Mouse (Mus musculus): ENCODE measurements around the gene Noxo1.
"Not testable (repeated sequence)": the region's sequence is repeated elsewhere in the genome, so short reads cannot be mapped to it uniquely, and the experiment has no call there.

Noxo1 gene

GRCm38 (mm10) chr17:24676877-24677276 lies 19.2 kb upstream of the Noxo1 start:
- no peak for DNase-seq (ENCODE audit: low spot score in 2 of 2)

GRCm38 (mm10) chr17:24677500-24678080 lies 18.4 kb upstream of the Noxo1 start:
- DNase-seq (ENCODE audit: low spot score in 2 of 2) = no peak

GRCm38 (mm10) chr17:24686514-24686913 lies 9.5 kb upstream of the Noxo1 start:
- no peak for DNase-seq (ENCODE audit: low spot score in 2 of 2)

DNA sequence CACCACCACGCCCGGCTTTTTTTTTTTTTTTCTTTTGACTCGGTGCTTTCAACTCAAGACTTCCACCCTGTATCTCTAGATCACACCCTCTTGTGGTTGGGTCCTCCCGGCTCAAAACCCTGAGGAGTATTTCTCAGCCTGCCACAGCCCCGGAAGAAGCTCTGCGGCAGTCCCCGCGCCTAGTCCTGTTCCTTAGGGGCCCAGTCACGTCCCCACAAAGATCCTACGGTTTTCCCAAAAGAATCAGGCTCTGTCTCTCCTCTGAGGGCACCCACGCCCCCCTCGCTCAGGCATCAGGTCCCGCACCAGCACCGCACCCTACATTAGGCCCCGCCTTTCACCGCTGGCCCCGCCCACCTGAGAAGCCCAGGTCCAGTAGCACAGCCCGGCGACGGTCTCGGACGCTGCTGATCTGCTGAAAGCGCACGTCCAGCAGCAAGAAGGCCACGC lies 8.9 kb upstream of the Noxo1 start:
- peak in 1 of 2 experiments; percentile 39 for DNase-seq (ENCODE audit: low spot score in 2 of 2)

GRCm38 (mm10) chr17:24687599-24687998 lies 8.4 kb upstream of the Noxo1 start:
- no peak for DNase-seq (ENCODE audit: low spot score in 2 of 2)

- DNase-seq (ENCODE audit: low spot score in 2 of 2) = peak; percentile 49 to 59
Measured at GRCm38 (mm10) chr17:24689251-24690081, 6.6 kb upstream of the Noxo1 start, which contains the start of gene Syngr3. TSS of gene Syngr3 (minus strand) at chr17:24689955.

DNA sequence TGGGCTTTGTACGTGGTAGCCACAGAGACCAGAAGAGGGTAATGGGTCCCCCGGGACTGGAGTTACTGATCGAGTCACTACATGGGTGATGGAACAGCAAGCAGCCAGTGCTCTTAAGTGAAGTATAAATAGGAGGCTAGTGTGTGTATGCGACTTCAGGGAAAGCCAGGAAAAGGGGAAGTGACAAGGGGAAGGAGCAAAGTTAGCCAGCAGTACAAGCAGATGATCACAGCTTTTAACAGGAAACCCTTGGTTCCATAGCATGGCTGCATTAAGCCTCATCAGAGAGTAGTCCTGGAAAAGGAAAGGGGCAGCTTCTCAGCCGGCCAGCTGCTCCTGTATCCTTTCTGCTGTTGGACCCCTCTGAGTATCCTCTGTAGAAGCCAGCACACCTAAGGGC lies 3.6 kb upstream of the Noxo1 start:
- DNase-seq (ENCODE audit: low spot score in 2 of 2) = no peak

DNA sequence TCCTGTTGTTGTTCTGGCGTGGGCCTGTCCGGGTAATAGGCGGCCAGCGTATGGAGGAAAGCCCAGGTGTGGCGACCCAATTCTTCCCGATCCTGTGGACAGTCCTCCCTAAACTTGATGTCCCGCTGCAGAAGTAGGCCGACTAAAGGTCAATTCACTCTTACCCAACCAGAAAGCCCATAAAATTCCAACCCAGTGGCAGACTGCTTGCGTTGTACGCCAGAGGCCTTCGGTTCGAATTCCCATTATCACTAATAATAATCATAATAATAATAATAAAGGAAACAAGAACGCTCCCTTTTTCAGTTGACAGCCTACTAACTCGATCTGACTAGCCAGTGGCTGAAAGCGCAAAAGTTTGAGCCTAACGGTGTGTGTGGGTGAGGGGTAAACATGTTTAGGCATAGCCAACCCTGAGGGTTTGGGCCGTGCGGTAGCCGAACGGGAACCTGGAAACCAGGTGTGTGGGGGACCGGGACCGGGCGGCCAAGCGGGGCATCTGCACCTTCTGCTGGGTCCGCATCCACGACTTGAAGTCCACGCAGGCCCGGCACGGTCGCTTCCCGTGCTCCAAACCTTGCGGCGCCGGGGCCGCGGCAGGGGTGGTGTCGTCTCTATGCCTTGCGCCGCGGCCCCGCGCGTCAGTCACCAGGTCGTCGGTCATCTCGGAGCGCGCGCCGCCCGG lies 566 bp upstream of the Noxo1 start:
- DNase-seq (ENCODE audit: low spot score in 2 of 2) = no peak

- DNase-seq (ENCODE audit: low spot score in 2 of 2) = no peak
Measured at GRCm38 (mm10) chr17:24697985-24698384, 2.0 kb downstream of the Noxo1 start.

DNA sequence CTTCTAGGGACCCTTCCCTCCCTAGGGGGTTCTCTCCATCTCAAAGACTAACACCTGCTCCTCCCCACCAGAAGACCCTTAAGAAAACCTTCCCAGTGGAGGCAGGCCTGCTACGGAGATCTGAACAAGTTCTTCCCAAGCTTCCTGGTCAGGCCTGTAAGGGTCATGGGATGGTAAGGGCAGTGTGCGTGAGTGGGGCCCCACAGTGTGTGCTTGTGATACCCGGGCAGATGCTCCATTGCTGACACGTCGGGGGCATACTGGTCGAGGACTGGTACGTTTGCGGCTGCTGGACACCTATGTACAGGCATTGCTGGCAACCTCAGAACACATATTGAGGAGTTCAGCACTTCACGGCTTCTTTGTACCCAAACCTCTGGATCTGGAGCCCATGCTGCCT lies 2.7 kb downstream of the Noxo1 start:
- DNase-seq (ENCODE audit: low spot score in 2 of 2) = no peak

DNA sequence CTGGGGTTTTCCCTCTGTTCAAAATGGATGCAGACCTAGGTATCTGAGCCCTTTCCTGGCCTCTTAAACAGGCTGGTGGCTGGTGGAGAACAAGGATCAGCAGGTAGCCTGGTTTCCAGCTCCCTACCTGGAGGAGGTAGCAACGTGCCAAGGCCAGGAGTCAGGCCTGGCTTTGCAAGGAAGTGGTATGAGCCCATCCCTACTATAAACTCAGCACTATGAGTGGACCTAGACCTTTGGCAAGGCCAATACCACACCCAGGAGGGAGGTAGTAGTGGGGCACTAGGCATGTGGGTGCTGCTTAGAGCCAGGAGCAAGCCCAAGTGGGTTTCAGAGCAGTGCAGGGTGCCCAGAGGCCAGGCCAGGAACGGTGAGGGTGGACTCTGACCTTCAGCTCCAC lies 3.4 kb downstream of the Noxo1 start:
- no peak for DNase-seq (ENCODE audit: low spot score in 2 of 2)

DNA sequence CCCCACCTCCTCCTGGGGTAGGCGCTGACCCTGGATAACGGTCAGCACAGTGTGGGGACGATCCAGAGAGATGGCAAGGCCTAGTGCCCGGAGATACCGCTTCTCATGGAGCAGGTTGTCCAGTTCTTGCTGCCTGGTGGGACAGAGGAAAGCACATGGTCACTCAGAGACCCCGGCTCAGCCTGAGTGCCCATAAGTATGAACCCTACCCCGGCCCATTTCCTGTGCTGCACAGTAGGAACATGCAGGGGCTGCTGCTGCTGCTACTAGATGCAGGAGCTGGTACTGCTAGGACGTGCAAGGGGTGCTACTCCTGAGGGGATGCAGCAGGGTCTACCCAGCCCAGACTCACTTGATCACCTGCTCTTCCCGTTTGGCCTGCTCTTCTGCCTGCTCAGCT lies 5.2 kb downstream of the Noxo1 start:
- no peak for DNase-seq (ENCODE audit: low spot score in 2 of 2)

- DNase-seq (ENCODE audit: low spot score in 2 of 2) = no peak
Measured at GRCm38 (mm10) chr17:24705821-24706220, 9.8 kb downstream of the Noxo1 start.

GRCm38 (mm10) chr17:24706982-24707800 lies 11.2 kb downstream of the Noxo1 start, which contains the start of gene Tbl3:
TSS of gene Tbl3 (minus strand) at chr17:24707660.
- peak; percentile 97 to 98 for DNase-seq (ENCODE audit: low spot score in 2 of 2)

DNA sequence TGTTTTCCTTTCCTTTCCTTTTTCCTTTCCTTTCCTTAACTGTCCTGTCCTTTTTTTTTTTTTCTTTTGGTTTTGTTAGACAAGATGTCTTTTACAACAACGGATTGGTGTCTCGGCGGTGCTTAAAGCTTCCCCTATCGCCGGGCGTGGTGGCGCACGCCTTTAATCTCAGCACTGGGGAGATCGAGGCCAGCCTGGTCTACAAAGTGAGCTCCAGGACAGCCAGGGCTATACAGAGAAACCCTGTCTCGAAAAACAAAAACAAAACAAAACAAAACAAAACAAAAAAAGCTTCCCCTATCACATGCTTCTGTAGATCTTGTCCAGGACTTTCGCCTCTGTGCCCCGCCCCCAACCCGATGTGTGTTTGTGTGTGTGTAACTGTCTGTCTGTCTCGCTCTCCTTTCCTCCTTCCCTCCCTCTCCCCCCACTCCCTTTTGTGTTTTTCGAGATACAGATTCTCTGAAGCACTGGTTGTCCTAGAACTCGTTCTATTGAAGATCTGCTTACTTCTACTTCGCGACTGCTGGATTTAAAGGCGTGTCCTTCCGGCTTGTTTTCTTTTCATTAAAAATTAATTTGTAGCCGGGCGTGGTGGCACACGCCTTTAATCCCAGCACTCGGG lies 11.9 kb downstream of the Noxo1 start:
- DNase-seq (ENCODE audit: low spot score in 2 of 2) = peak in 1 of 2 experiments; percentile 25

DNA sequence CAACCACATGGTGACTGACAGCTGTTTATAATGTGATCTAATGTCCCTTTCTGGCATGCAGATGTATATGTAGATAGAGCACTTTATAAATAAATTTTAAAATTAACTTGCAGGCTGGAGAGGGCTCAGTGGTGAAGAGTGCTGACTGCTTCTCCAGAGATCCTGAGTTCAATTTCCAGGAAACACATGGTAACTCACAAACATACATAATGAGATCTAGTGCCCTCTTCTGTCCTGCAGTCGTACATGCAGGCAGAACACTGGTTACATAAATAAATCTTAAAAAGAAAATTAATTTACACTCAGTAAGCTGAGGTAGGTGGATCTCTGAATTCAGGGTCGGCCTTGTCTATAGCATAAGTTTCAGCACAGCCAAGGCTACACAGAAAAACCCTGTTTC lies 12.6 kb downstream of the Noxo1 start:
- no peak for DNase-seq (ENCODE audit: low spot score in 2 of 2)

- no peak for DNase-seq (ENCODE audit: low spot score in 2 of 2)
Measured at GRCm38 (mm10) chr17:24715556-24715955, 19.5 kb downstream of the Noxo1 start.

DNA sequence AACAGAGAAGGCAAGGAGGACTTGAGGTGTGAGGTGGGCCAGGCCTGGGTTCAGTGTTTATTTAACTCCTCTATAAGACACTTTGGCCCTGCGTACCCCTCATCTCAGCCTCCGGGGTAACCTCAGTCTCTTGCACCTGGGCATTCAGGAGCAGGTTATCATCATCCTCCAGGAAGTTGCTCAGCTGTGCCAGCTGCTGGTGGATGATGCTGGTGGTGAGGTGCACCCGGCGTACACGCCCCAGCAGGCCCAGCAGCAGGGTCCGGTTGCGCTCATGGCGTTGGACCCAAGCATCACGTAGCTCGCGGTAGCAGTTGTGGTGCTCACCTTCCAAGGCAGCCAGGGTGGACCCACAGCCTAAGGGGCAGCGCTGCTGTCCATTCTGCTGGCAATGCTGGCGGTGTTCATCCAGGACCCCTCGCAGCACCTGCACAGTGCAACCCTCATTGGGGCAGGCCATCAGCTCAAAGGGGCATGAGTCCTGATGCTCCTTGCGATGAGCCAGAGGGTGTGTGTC lies 20.2 kb downstream of the Noxo1 start:
- DNase-seq (ENCODE audit: low spot score in 2 of 2) = no peak

- no peak for DNase-seq (ENCODE audit: low spot score in 2 of 2)
Measured at GRCm38 (mm10) chr17:24717943-24718342, 21.9 kb downstream of the Noxo1 start, which contains the start of the genes Rnf151 and Rps2. TSS of gene Rnf151 (minus strand) at chr17:24718063. TSS of gene Rps2 (plus strand) at chr17:24718116.

GRCm38 (mm10) chr17:24718938-24719337 lies 22.9 kb downstream of the Noxo1 start:
- not testable (repeated sequence) for DNase-seq (ENCODE audit: low spot score in 2 of 2)
